22 mouse cellular contexts compared by ENCODE assay signal in genomic region chr8:64276058-64276457, GRCm38 (mm10).
A peak's percentile ranks its signal among the peaks of the same experiment; 100 is the strongest.
DNase-seq lines count a peak whose midpoint lies in the region; ATAC-seq and TF ChIP-seq lines count a peak whose summit lies in the region.
"Had no signal": no experiment of that assay in that cellular context is flagged by ENCODE, and none has a peak within 500 bp of the region (broad histone marks: within the 10 kb centered on the region; RNA-seq: fewer than 3 reads in every experiment).

No protein-coding gene starts in this region.

- no peaks in the 10 kb centered on the region for H3K27me3 ChIP-seq in kidney, adult 2 months (replicated peaks; ENCODE audit: control insufficient read depth, insufficient read depth, low read length)
- no peaks in the 10 kb centered on the region for H3K27me3 ChIP-seq in kidney, postnatal 0 days (ENCODE audit: insufficient read depth, low read length)
- H3K27me3 ChIP-seq in midbrain, embryonic 10.5 days (ENCODE audit: low read depth, poor library complexity, severe bottlenecking): no peaks in the 10 kb centered on the region
- H3K27me3 ChIP-seq: embryonic facial prominence, embryonic 12.5 days; heart, embryonic 15.5 days; limb, embryonic 12.5 days; liver, embryonic 13.5 days; midbrain, embryonic 13.5 days had no signal

- no peak for TF ChIP-seq CTCF in kidney, adult 2 months (conservative IDR thresholded peaks at IDR 0.05; ENCODE audit: insufficient read depth, insufficient read length, low read depth, low read length)
- no peak for TF ChIP-seq CTCF in kidney, postnatal 0 days (IDR thresholded peaks at IDR 0.05; ENCODE audit: low read depth)

- H3K27ac ChIP-seq in kidney, adult 2 months (ENCODE audit: insufficient read depth, low read depth, low read length): no peak overlapping the region
- H3K27ac ChIP-seq in kidney, postnatal 0 days: no peak overlapping the region
- H3K27ac ChIP-seq in midbrain, embryonic 10.5 days (replicated peaks): no peak overlapping the region
- H3K27ac ChIP-seq: embryonic facial prominence, embryonic 12.5 days; heart, embryonic 15.5 days; hindbrain, postnatal 0 days; limb, embryonic 12.5 days; liver, embryonic 13.5 days; midbrain, embryonic 13.5 days had no signal

- ATAC-seq in kidney, postnatal 0 days (replicated peaks; ENCODE audit: low FRiP score, low read depth): 0 out of 2 replicates have a peak, but pooled peaks have one; percentile 49
- ATAC-seq: CD4-positive, CD25-positive, alpha-beta regulatory T cell, adult 4 months; hindbrain, postnatal 0 days; intestine, postnatal 0 days; midbrain, embryonic 13.5 days had no signal

- 20% methylated on average over 6 of the region's 6 CpGs for WGBS in kidney, adult 2 months
- WGBS in kidney, postnatal 0 days: 44% methylated on average over 6 of the region's 6 CpGs
- 89% methylated on average over 6 of the region's 6 CpGs for WGBS in midbrain, embryonic 10.5 days

- H3K4me3 ChIP-seq in kidney, adult 2 months (ENCODE audit: insufficient read depth, low read depth, low read length): no peak overlapping the region
- H3K4me3 ChIP-seq in kidney, postnatal 0 days (replicated peaks; ENCODE audit: low read depth, low read length): no peak overlapping the region
- no peak overlapping the region for H3K4me3 ChIP-seq in midbrain, embryonic 10.5 days
- H3K4me3 ChIP-seq: embryonic facial prominence, embryonic 12.5 days; heart, embryonic 15.5 days; limb, embryonic 12.5 days; liver, embryonic 13.5 days; midbrain, embryonic 13.5 days had no signal

- H3K4me2 ChIP-seq in kidney, postnatal 0 days (ENCODE audit: low read length): no peak overlapping the region
- H3K4me2 ChIP-seq: embryonic facial prominence, embryonic 12.5 days; heart, embryonic 15.5 days; limb, embryonic 12.5 days; liver, embryonic 13.5 days; midbrain, embryonic 13.5 days had no signal

- H3K9ac ChIP-seq in kidney, postnatal 0 days (ENCODE audit: low read depth, low read length): no peak overlapping the region
- H3K9ac ChIP-seq: embryonic facial prominence, embryonic 12.5 days; heart, embryonic 15.5 days; limb, embryonic 12.5 days; liver, embryonic 13.5 days; midbrain, embryonic 13.5 days had no signal

- H3K4me1 ChIP-seq in kidney, adult 2 months (ENCODE audit: control insufficient read depth, insufficient read depth, low read length): no peaks in the 10 kb centered on the region
- no peaks in the 10 kb centered on the region for H3K4me1 ChIP-seq in kidney, postnatal 0 days (replicated peaks; ENCODE audit: insufficient read depth, low read length)
- H3K4me1 ChIP-seq in midbrain, embryonic 10.5 days: no peaks in the 10 kb centered on the region
- H3K4me1 ChIP-seq: embryonic facial prominence, embryonic 12.5 days; heart, embryonic 15.5 days; limb, embryonic 12.5 days; liver, embryonic 13.5 days; midbrain, embryonic 13.5 days had no signal

- peak; percentile 4 for DNase-seq in adrenal gland, postnatal 14 days
- DNase-seq in adrenal gland, adult 18-20 months (ENCODE audit: low spot score in 2 of 2): no peak
- DNase-seq in kidney, adult 2 months: peak; percentile 78
- DNase-seq in kidney, postnatal 4 days: no peak
- peak; percentile 62 for DNase-seq in kidney, postnatal 0 days (ENCODE audit: low spot score)
- DNase-seq in right cerebral cortex, adult 2 months (ENCODE audit: low spot score in 2 of 2): no peak
- no peak for DNase-seq in midbrain, embryonic 10.5 days (ENCODE audit: low spot score)
- DNase-seq: cerebellum, adult 2 months; cerebellum, postnatal 36 days; heart, postnatal 36 days; liver, embryonic 13.5 days; lung, adult 2 months; lung, postnatal 14 days; right cerebral cortex, postnatal 25 days; spleen, adult 18-20 months had no signal

- no peak for TF ChIP-seq POLR2A in kidney, adult 2 months (IDR thresholded peaks at IDR 0.05; ENCODE audit: low read depth, low read length)

- H3K36me3 ChIP-seq in kidney, adult 2 months (ENCODE audit: control insufficient read depth, insufficient read depth, low read length): no peaks in the 10 kb centered on the region
- no peaks in the 10 kb centered on the region for H3K36me3 ChIP-seq in kidney, postnatal 0 days (ENCODE audit: insufficient read depth, low read length)
- no peaks in the 10 kb centered on the region for H3K36me3 ChIP-seq in midbrain, embryonic 10.5 days
- H3K36me3 ChIP-seq: embryonic facial prominence, embryonic 12.5 days; heart, embryonic 15.5 days; limb, embryonic 12.5 days; liver, embryonic 13.5 days; midbrain, embryonic 13.5 days had no signal

- H3K9me3 ChIP-seq in kidney, postnatal 0 days (replicated peaks; ENCODE audit: low read length): no peaks in the 10 kb centered on the region
- no peaks in the 10 kb centered on the region for H3K9me3 ChIP-seq in midbrain, embryonic 10.5 days (replicated peaks)
- H3K9me3 ChIP-seq: embryonic facial prominence, embryonic 12.5 days; heart, embryonic 15.5 days; limb, embryonic 12.5 days; liver, embryonic 13.5 days; midbrain, embryonic 13.5 days had no signal

Comparison
In these comparisons a context has a peak if more than half of its experiments do, and no peak if none do; other contexts are left out.
1. DNase-seq: peak in adrenal gland, postnatal 14 days (single experiment), kidney, adult 2 months (single experiment) and kidney, postnatal 0 days (single experiment); none in adrenal gland, adult 18-20 months (0 of 2), kidney, postnatal 4 days (0 of 2), right cerebral cortex, adult 2 months (0 of 2) and midbrain, embryonic 10.5 days (single experiment).